Mouse (Mus musculus) spleen, adult 2 months (tissue): Measurements from ENCODE around the gene Zwilch. TPM values are rescaled to one million over a fixed set of nuclear protein-coding genes. Genes with fewer than 3 reads are reported as not detected.

Experiments
- DNase-seq, 2 experiments: peaks; one replicate each; pipeline versions ENCODE4 v3.0.0 to v3.0.0-alpha.2; 2012 to 2021; ENCODE audit warnings: low spot score in 2 of 2, low read depth in 1 of 2
- H3K27ac ChIP-seq: fragments of 200-500 bp; 2 replicates; pipeline ENCODE4 v1.5.1; 2012; ENCODE audit warnings: low read length, inconsistent platforms; ENCODE audit not compliant: insufficient read depth
- H3K27me3 ChIP-seq: fragments of 200-500 bp; 2 replicates; pipeline ENCODE4 v1.6.1; 2012; ENCODE audit warnings: mild to moderate bottlenecking, moderate library complexity, low read length, inconsistent platforms; ENCODE audit not compliant: control insufficient read depth, insufficient read depth
- H3K36me3 ChIP-seq: fragments of 200-500 bp; 2 replicates; pipeline ENCODE4 v1.6.1; 2012; ENCODE audit warnings: mild to moderate bottlenecking, low read length, inconsistent platforms; ENCODE audit not compliant: control insufficient read depth, insufficient read depth
- H3K4me1 ChIP-seq: fragments of 200-500 bp; 2 replicates; pipeline ENCODE4 v1.6.1; 2011; ENCODE audit warnings: inconsistent platforms; ENCODE audit not compliant: control insufficient read depth, insufficient read depth, insufficient read length
- H3K4me3 ChIP-seq: fragments of 200-500 bp; 2 replicates; pipeline ENCODE4 v1.5.1; 2011; ENCODE audit warnings: mild to moderate bottlenecking, inconsistent platforms; ENCODE audit not compliant: insufficient read depth, insufficient read length; ENCODE audit errors: extremely low read depth
- CTCF ChIP-seq: fragments of 200-500 bp; IDR thresholded peaks from 2 replicates; pipeline ENCODE4 v1.5.1; 2011; ENCODE audit warnings: mild to moderate bottlenecking, inconsistent platforms; ENCODE audit not compliant: insufficient read depth, insufficient read length, insufficient replicate concordance; ENCODE audit errors: extremely low read depth
- POLR2A ChIP-seq: fragments of 200-500 bp; IDR thresholded peaks from 2 replicates; pipeline ENCODE4 v1.6.1; 2011; ENCODE audit warnings: low read depth, low read length, inconsistent platforms
- WGBS: fragments of 180-500 bp; shearing (Covaris S2); methylation state at CpG from one replicate; pipeline ENCODE4 v1.1.7; 2018; 5-methylcytosine and 5-hydroxymethylcytosine counted together
- polyA plus RNA-seq: library from polyadenylated mRNA; depleted of rRNA; stranded (reverse); fragments of >200 nt; gene quantifications from 2 replicates; pipeline ENCODE4 v1.2.3, GENCODE M21; 2012; rRNA removed

The Zwilch gene
- polyA plus RNA-seq, result 1.1 and 2.6 TPM in 2 replicates

- H3K27me3 ChIP-seq, result no peaks in the 10 kb centered on the region
- under 1% methylated on average over 42 of the region's 42 CpGs for WGBS
- peak within 1 kb of the TSS; percentile 99 for H3K4me3 ChIP-seq
- H3K4me1 ChIP-seq, result peaks cover 3% of the 10 kb centered on the region; the same call in 1 of the 2 replicates
- H3K27ac ChIP-seq, result peak within 1 kb of the TSS; percentile 71
- peak; percentile 67 to 86 for DNase-seq
- TF ChIP-seq POLR2A (peak; percentile 84), CTCF (no peak)
- H3K36me3 ChIP-seq, result peaks cover 25% of the 10 kb centered on the region
Observed at GRCm38 (mm10) chr9:64172816-64173665, at the start of gene Zwilch, which contains the start of gene Rpl4. TSS of gene Zwilch (minus strand) at chr9:64173104. TSS of gene Rpl4 (plus strand) at chr9:64173375.

- Histone ChIP-seq H3K4me3 (no peak overlapping the region), H3K4me1 (no peaks in the 10 kb centered on the region), H3K36me3 (no peaks in the 10 kb centered on the region), H3K27me3 (no peaks in the 10 kb centered on the region), H3K27ac (no peak overlapping the region)
- WGBS, result 43% methylated on average over 2 of the region's 2 CpGs
- no peak for DNase-seq
- TF ChIP-seq CTCF (no peak), POLR2A (no peak)
Observed at GRCm38 (mm10) chr9:64222098-64222497, 49.2 kb upstream of the Zwilch start.

- H3K4me3 ChIP-seq, result no peak overlapping the region
- TF ChIP-seq CTCF (no peak), POLR2A (no peak)
- DNase-seq, result no peak
- no peaks in the 10 kb centered on the region for H3K4me1 ChIP-seq
- whole genome bisulfite sequencing, result 80% methylated on average over 4 of the region's 4 CpGs
- no peaks in the 10 kb centered on the region for H3K27me3 ChIP-seq
- no peaks in the 10 kb centered on the region for H3K36me3 ChIP-seq
- no peak overlapping the region for H3K27ac ChIP-seq
Observed at GRCm38 (mm10) chr9:64221480-64221879, 48.6 kb upstream of the Zwilch start.

GRCm38 (mm10) chr9:64220603-64221002, 47.7 kb upstream of the Zwilch start:
- TF ChIP-seq POLR2A, result no peak
- no peak for TF ChIP-seq CTCF
- Histone ChIP-seq H3K27me3 (no peaks in the 10 kb centered on the region), H3K27ac (no peak overlapping the region), H3K36me3 (no peaks in the 10 kb centered on the region), H3K4me1 (no peaks in the 10 kb centered on the region), H3K4me3 (no peak overlapping the region)
- DNase-seq, result no peak
- WGBS, result 95% methylated on average over 1 of the region's 1 CpGs

- no peaks in the 10 kb centered on the region for H3K4me1 ChIP-seq
- no peaks in the 10 kb centered on the region for H3K27me3 ChIP-seq
- no peak for DNase-seq
- H3K4me3 ChIP-seq, result no peak overlapping the region
- 90% methylated on average over 10 of the region's 10 CpGs for WGBS
- TF ChIP-seq CTCF, result no peak
- TF ChIP-seq POLR2A, result no peak
- no peaks in the 10 kb centered on the region for H3K36me3 ChIP-seq
- H3K27ac ChIP-seq, result no peak overlapping the region
Observed at GRCm38 (mm10) chr9:64219772-64220420, 47.0 kb upstream of the Zwilch start.

- no peak for DNase-seq
- Histone ChIP-seq H3K4me3 (no peak overlapping the region), H3K27ac (no peak overlapping the region), H3K36me3 (peaks cover under 1% of the 10 kb centered on the region; the same call in 1 of the 2 replicates), H3K4me1 (no peaks in the 10 kb centered on the region), H3K27me3 (no peaks in the 10 kb centered on the region)
- TF ChIP-seq POLR2A, result no peak
- TF ChIP-seq CTCF, result no peak
- WGBS, result 95% methylated on average over 1 of the region's 1 CpGs
Observed at GRCm38 (mm10) chr9:64219305-64219704, 46.4 kb upstream of the Zwilch start.
